Mouse (Mus musculus): Measurements from ENCODE around the gene Rabggtb. TPM values are rescaled to one million over a fixed set of nuclear protein-coding genes. Genes with fewer than 3 reads are reported as not detected.

Gene Rabggtb
- total RNA-seq, 2 experiments from 2014 or later: 60.8 to 63.0 TPM

DNA sequence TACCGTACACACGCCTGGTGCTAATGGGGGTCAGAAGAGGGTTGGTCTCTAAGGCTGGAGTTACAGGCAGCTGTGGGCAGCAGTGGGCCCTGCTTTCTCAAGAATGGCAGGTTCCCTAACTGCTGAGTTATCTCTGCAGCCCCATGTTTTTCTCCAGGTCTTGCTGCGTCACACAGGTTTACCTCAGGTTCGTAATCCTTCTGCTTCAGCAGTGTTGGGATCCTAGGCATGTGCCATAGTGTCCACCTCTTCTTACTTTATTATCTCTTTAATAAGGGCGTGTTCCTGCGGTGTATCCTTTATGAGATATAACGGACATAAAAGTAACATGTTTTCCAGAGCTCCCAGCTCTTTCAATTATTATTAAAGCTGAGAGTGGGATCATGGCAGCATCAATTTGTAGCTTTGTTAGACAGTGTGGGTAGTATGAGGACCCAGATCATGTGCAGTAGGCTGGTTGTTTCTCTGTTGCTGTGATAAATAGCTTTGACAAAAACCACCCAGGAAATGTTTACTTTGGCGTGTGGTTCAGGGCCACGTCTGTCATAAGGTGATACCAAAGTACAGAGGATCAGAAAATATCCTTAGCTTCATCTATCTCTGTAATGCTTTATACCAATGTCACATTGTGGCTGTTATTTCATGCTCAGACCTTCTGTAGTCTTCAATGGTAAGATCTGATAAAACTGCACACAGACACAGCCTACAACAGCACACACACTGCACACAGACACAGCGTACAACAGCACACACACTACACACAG, 8.5 kb upstream of the Rabggtb start:
- ATAC-seq (ENCODE audit: poor library complexity, severe bottlenecking): no peak

- ATAC-seq (ENCODE audit: poor library complexity, severe bottlenecking): peak; percentile 19; the same call in 1 of the 2 replicates
Measured at GRCm38 (mm10) chr3:153917200-153917599, 4.4 kb upstream of the Rabggtb start.

- no peak for ATAC-seq (ENCODE audit: poor library complexity, severe bottlenecking)
Measured at GRCm38 (mm10) chr3:153913510-153914243, 868 bp upstream of the Rabggtb start.

GRCm38 (mm10) chr3:153911882-153912440, 848 bp downstream of the Rabggtb start:
- no peak for ATAC-seq (ENCODE audit: poor library complexity, severe bottlenecking)

GRCm38 (mm10) chr3:153911197-153911881, 1.5 kb downstream of the Rabggtb start:
- no peak for ATAC-seq (ENCODE audit: poor library complexity, severe bottlenecking)

GRCm38 (mm10) chr3:153910489-153910888, 2.3 kb downstream of the Rabggtb start:
- ATAC-seq (ENCODE audit: poor library complexity, severe bottlenecking): no peak

- ATAC-seq (ENCODE audit: poor library complexity, severe bottlenecking): no peak
Measured at GRCm38 (mm10) chr3:153908919-153909318, 3.9 kb downstream of the Rabggtb start.

DNA sequence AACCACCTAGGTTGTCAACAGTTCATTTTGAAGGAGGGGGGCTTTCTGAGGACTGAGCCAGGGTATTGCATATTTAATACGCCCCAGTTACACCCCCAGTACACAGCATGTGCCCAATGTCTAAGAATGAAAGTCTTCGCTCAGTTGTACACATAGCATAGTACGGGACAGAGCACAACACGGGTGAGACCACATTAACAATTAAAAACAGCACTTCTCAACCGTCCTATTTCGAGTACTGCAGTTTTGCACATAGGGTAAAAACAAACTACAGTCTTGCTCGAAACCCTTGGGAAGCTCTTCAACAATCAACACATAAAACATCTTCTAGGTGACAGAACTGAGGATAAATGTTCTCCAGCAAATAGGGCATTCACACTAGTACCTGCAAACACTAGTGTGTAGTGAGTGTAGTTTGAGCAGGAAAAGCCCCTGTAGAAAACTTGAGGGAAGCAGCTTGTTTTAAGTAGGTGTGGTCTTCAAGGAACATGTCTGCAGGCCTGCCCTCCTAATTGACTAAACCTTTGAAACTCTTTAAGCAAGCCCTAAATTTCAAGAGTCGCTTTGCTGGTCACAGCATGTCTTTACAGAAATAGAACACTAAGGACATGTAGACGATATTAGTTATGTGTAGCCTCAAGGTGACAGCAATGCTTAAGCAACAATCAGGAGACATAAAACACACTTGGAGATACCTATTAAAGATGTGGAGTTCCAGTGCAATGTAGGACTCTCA, 6.5 kb downstream of the Rabggtb start, which contains the start of gene Msh4:
Msh4 (minus strand) TSS at position 3 of the 736 bp plus-strand sequence.
- ATAC-seq (ENCODE audit: poor library complexity, severe bottlenecking): no peak

- no peak for ATAC-seq (ENCODE audit: poor library complexity, severe bottlenecking)
Measured at GRCm38 (mm10) chr3:153905251-153906135, 7.3 kb downstream of the Rabggtb start.

DNA sequence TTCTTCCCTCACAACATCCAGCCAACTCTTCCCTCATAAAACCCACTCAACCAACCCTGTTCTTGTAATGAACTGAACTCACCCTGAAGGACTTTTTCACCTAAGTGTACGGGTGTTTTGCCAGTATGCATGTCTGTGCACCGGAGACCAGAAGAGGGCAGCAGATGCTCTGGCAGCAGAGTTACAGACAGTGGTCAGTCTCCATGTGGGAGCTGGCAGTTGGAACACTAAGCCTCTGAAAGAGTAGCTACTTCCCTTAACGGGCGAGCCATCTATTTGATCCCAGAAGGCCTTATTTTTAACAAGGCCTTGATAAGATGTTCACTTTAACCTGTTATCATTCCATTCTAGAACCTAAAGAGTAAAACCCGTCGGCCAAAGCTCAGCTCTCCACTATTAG, 8.2 kb downstream of the Rabggtb start:
- peak; percentile 81 for ATAC-seq (ENCODE audit: poor library complexity, severe bottlenecking)

GRCm38 (mm10) chr3:153902595-153902994, 10.2 kb downstream of the Rabggtb start:
- ATAC-seq (ENCODE audit: poor library complexity, severe bottlenecking): no peak

DNA sequence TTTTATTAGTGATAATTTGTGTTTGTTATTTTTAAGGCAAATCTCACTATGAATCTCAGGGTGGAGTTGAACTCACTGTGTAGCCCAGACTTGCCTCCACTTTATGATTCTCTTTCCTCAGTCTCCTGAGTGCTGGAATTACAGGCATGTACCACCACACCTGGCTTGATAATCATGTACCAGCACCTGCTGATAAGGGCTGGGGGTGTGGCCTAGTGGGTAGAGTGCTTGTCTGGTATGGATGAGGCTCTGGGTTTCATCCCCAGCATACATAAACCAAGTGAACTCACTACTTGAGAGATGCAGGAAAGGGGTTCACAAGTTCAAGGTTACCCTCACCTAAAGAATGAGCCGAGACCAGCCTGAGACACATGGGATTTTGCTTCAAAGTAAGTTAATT, 10.9 kb downstream of the Rabggtb start:
- no peak for ATAC-seq (ENCODE audit: poor library complexity, severe bottlenecking)

- peak; percentile 43 for ATAC-seq (ENCODE audit: poor library complexity, severe bottlenecking)
Measured at GRCm38 (mm10) chr3:153897216-153897615, 15.6 kb downstream of the Rabggtb start.

- peak; percentile 67 for ATAC-seq (ENCODE audit: poor library complexity, severe bottlenecking)
Measured at GRCm38 (mm10) chr3:153895454-153895853, 17.4 kb downstream of the Rabggtb start.

- peak; percentile 72 for ATAC-seq (ENCODE audit: poor library complexity, severe bottlenecking)
Measured at GRCm38 (mm10) chr3:153889188-153889781, 23.5 kb downstream of the Rabggtb start.

DNA sequence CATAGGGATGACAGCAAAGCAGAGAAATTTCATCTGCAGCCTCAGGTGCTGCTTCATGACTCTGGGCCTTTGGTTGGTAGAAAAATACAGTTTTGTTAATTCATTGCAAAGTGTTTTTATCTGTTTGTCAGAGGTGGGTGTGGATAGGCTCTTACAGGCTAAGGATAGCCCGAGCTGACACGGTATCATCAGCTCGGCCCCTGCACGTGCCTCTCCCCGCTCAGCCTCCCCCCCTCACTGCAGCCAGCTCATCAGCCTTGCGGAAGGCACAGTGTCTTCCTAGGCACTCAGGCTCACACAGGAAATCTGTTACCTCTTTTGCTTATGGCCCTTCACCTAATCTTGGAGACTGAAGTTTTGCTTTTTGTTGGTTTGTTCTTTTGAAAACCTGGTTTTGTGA, 24.7 kb downstream of the Rabggtb start:
- ATAC-seq (ENCODE audit: poor library complexity, severe bottlenecking): no peak

DNA sequence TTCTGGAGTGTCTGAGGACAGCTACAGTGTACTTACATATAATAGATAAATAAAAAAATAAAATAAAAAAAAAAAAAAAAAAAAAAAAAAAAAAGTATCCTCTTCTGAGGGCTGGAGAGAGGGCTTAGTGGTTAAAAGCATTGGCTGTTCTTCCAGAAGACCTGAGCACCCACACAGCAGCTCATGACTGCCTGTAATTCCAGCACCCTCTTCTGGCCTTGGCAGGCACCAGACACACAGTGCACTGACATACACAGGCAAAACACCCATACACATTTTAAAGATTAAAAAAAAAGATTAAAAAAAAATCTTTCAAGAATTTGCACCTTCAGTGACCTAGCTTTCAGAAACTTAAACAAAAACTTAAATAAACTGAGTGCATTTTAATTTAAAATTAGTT, 26.5 kb downstream of the Rabggtb start:
- no peak for ATAC-seq (ENCODE audit: poor library complexity, severe bottlenecking)

DNA sequence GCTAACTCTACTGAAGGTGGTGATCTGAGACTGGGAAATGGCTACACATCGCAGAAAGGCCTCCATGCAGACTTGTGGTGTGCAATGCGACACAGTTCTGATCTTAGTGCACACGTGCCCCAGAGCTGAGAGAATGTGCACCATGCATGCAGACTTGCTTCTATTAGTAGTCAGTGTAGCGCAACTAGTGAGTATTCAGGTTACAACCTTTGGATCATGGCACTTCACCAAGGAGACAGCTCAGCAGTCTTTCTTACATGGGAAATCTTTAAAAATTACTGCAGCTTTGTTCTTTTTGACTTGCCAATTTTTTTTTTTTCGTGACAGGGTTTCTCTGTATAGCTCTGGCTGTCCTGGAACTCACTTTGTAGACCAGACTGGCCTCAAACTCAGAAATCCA, 41.4 kb downstream of the Rabggtb start:
- no peak for ATAC-seq (ENCODE audit: poor library complexity, severe bottlenecking)

Measured in megakaryocyte, adult 5-6 weeks (primary cell).